Mouse (Mus musculus): ENCODE data around the gene Men1. TPM values are rescaled to one million over a fixed set of nuclear protein-coding genes. Genes with fewer than 3 reads are reported as not detected.

The Men1 gene
- total and polyA plus RNA-seq, 3 experiments: 13.9 to 19.4 (median 14.0) TPM

GRCm38 (mm10) chr19:6352107-6352505 is 17.3 kb downstream of the Men1 start:
- Histone ChIP-seq H3K27ac (no peak overlapping the region), H3K4me1 (ENCODE audit: control insufficient read depth, insufficient read depth, low read length) (peaks cover 1% of the 10 kb centered on the region), H3K36me3 (ENCODE audit: control insufficient read depth, insufficient read depth, low read length) (no peaks in the 10 kb centered on the region), H3K9ac (ENCODE audit: low read depth, low read length) (no peak overlapping the region), H3K79me2 (replicated peaks; ENCODE audit: control insufficient read depth, insufficient read depth, low read length) (no peaks in the 10 kb centered on the region), H3K27me3 (ENCODE audit: control insufficient read depth, insufficient read depth, low read length) (no peaks in the 10 kb centered on the region), H3K4me3 (no peak overlapping the region)
- TF ChIP-seq POLR2A (IDR thresholded peaks at IDR 0.05; ENCODE audit: insufficient read depth, low read depth, low read length) (no peak), CTCF (IDR thresholded peaks at IDR 0.05) (no peak), EP300 (IDR thresholded peaks at IDR 0.05; ENCODE audit: insufficient read depth, low read depth, low read length) (no peak)
- DNase-seq: no peak
- whole genome bisulfite sequencing: 73% methylated on average over 2 of the region's 2 CpGs
- intact Hi-C loops (cut with DNase I): no loop called here

- TF ChIP-seq POLR2A (IDR thresholded peaks at IDR 0.05; ENCODE audit: insufficient read depth, low read depth, low read length) (no peak), CTCF (IDR thresholded peaks at IDR 0.05) (no peak), EP300 (IDR thresholded peaks at IDR 0.05; ENCODE audit: insufficient read depth, low read depth, low read length) (no peak)
- no peak for DNase-seq
- no peaks in the 10 kb centered on the region for H3K36me3 ChIP-seq (ENCODE audit: control insufficient read depth, insufficient read depth, low read length)
- H3K9ac ChIP-seq (ENCODE audit: low read depth, low read length): no peak overlapping the region
- H3K4me3 ChIP-seq: no peak overlapping the region
- no peak overlapping the region for H3K27ac ChIP-seq
- peaks cover 1% of the 10 kb centered on the region for H3K4me1 ChIP-seq (ENCODE audit: control insufficient read depth, insufficient read depth, low read length)
- H3K27me3 ChIP-seq (ENCODE audit: control insufficient read depth, insufficient read depth, low read length): no peaks in the 10 kb centered on the region
- 76% methylated on average over 7 of the region's 7 CpGs for WGBS
- no peaks in the 10 kb centered on the region for H3K79me2 ChIP-seq (replicated peaks; ENCODE audit: control insufficient read depth, insufficient read depth, low read length)
- intact Hi-C loops (cut with DNase I): no loop called here
Measured at GRCm38 (mm10) chr19:6354030-6354429, 19.3 kb downstream of the Men1 start.

- Histone ChIP-seq H3K9ac (ENCODE audit: low read depth, low read length) (no peak overlapping the region), H3K27ac (no peak overlapping the region), H3K79me2 (replicated peaks; ENCODE audit: control insufficient read depth, insufficient read depth, low read length) (peaks cover 4% of the 10 kb centered on the region; the same call in 1 of the 2 replicates), H3K4me3 (no peak overlapping the region), H3K4me1 (ENCODE audit: control insufficient read depth, insufficient read depth, low read length) (peaks cover 4% of the 10 kb centered on the region; the same call in 1 of the 2 replicates), H3K27me3 (ENCODE audit: control insufficient read depth, insufficient read depth, low read length) (no peaks in the 10 kb centered on the region), H3K36me3 (ENCODE audit: control insufficient read depth, insufficient read depth, low read length) (peaks cover 18% of the 10 kb centered on the region)
- no peak for TF ChIP-seq CTCF (IDR thresholded peaks at IDR 0.05)
- 82% methylated on average over 3 of the region's 3 CpGs for WGBS
- intact Hi-C loops (cut with DNase I): loop anchor here (2.0 kb wide), 1 partner anchor 16 kb away; no protein-coding TSS in a partner anchor
- DNase-seq: no peak
Measured at GRCm38 (mm10) chr19:6361291-6361690, 26.5 kb downstream of the Men1 start.

- no peak; the same call in 1 of the 2 replicates for TF ChIP-seq POLR2A (IDR thresholded peaks at IDR 0.05; ENCODE audit: insufficient read depth, low read depth, low read length)
- no peak for TF ChIP-seq EP300 (IDR thresholded peaks at IDR 0.05; ENCODE audit: insufficient read depth, low read depth, low read length)
- intact Hi-C loops (cut with DNase I): no loop called here
- Histone ChIP-seq H3K4me3 (peak overlapping the region; percentile 89), H3K36me3 (ENCODE audit: control insufficient read depth, insufficient read depth, low read length) (peaks cover 34% of the 10 kb centered on the region), H3K9ac (ENCODE audit: low read depth, low read length) (peak overlapping the region; percentile 33; the same call in 1 of the 2 replicates), H3K4me1 (ENCODE audit: control insufficient read depth, insufficient read depth, low read length) (peaks cover 4% of the 10 kb centered on the region; the same call in 1 of the 2 replicates), H3K27me3 (ENCODE audit: control insufficient read depth, insufficient read depth, low read length) (no peaks in the 10 kb centered on the region), H3K79me2 (replicated peaks; ENCODE audit: control insufficient read depth, insufficient read depth, low read length) (peaks cover 5% of the 10 kb centered on the region; the same call in 1 of the 2 replicates), H3K27ac (peak overlapping the region; percentile 87)
- under 1% methylated on average over 11 of the region's 11 CpGs for WGBS
- no peak for DNase-seq
Measured at GRCm38 (mm10) chr19:6363091-6363410, 28.3 kb downstream of the Men1 start.

- H3K27ac ChIP-seq: peak within 1 kb of the TSS; percentile 98
- peaks cover 5% of the 10 kb centered on the region; the same call in 1 of the 2 replicates for H3K79me2 ChIP-seq (replicated peaks; ENCODE audit: control insufficient read depth, insufficient read depth, low read length)
- intact Hi-C loops (cut with DNase I): no loop called here
- H3K4me1 ChIP-seq (ENCODE audit: control insufficient read depth, insufficient read depth, low read length): peaks cover 4% of the 10 kb centered on the region; the same call in 1 of the 2 replicates
- H3K27me3 ChIP-seq (ENCODE audit: control insufficient read depth, insufficient read depth, low read length): no peaks in the 10 kb centered on the region
- H3K4me3 ChIP-seq: peak within 1 kb of the TSS; percentile 89
- WGBS: under 1% methylated on average over 85 of the region's 85 CpGs
- peaks cover 40% of the 10 kb centered on the region for H3K36me3 ChIP-seq (ENCODE audit: control insufficient read depth, insufficient read depth, low read length)
- TF ChIP-seq POLR2A (IDR thresholded peaks at IDR 0.05; ENCODE audit: insufficient read depth, low read depth, low read length): peak; percentile 72
- no peak; the same call in none of the 2 replicates for TF ChIP-seq EP300 (IDR thresholded peaks at IDR 0.05; ENCODE audit: insufficient read depth, low read depth, low read length)
- H3K9ac ChIP-seq (ENCODE audit: low read depth, low read length): peak within 1 kb of the TSS; percentile 98
- peak; percentile 99 to 100 for DNase-seq
Measured at GRCm38 (mm10) chr19:6363411-6364240, 28.8 kb downstream of the Men1 start, which contains the start of gene Sf1. Gene Sf1, plus strand, starts transcription at chr19:6363690.

- WGBS: under 1% methylated on average over 55 of the region's 55 CpGs
- H3K27ac ChIP-seq: peak overlapping the region; percentile 98
- intact Hi-C loops (cut with DNase I): no loop called here
- H3K9ac ChIP-seq (ENCODE audit: low read depth, low read length): peak overlapping the region; percentile 98
- H3K27me3 ChIP-seq (ENCODE audit: control insufficient read depth, insufficient read depth, low read length): no peaks in the 10 kb centered on the region
- peak overlapping the region; percentile 89 for H3K4me3 ChIP-seq
- peaks cover 4% of the 10 kb centered on the region; the same call in 1 of the 2 replicates for H3K4me1 ChIP-seq (ENCODE audit: control insufficient read depth, insufficient read depth, low read length)
- H3K36me3 ChIP-seq (ENCODE audit: control insufficient read depth, insufficient read depth, low read length): peaks cover 45% of the 10 kb centered on the region
- H3K79me2 ChIP-seq (replicated peaks; ENCODE audit: control insufficient read depth, insufficient read depth, low read length): peaks cover 5% of the 10 kb centered on the region; the same call in 1 of the 2 replicates
- peak; percentile 94 for DNase-seq
- TF ChIP-seq CTCF (IDR thresholded peaks at IDR 0.05) (no peak), POLR2A (IDR thresholded peaks at IDR 0.05; ENCODE audit: insufficient read depth, low read depth, low read length) (peak; percentile 42; the same call in 1 of the 2 replicates), EP300 (IDR thresholded peaks at IDR 0.05; ENCODE audit: insufficient read depth, low read depth, low read length) (peak; percentile 29; the same call in 1 of the 2 replicates)
Measured at GRCm38 (mm10) chr19:6364317-6364725, 29.5 kb downstream of the Men1 start.

Data from heart, adult 2 months (tissue).